Comparison of ENCODE assay signal across 8 mouse cellular contexts in the genomic region with DNA sequence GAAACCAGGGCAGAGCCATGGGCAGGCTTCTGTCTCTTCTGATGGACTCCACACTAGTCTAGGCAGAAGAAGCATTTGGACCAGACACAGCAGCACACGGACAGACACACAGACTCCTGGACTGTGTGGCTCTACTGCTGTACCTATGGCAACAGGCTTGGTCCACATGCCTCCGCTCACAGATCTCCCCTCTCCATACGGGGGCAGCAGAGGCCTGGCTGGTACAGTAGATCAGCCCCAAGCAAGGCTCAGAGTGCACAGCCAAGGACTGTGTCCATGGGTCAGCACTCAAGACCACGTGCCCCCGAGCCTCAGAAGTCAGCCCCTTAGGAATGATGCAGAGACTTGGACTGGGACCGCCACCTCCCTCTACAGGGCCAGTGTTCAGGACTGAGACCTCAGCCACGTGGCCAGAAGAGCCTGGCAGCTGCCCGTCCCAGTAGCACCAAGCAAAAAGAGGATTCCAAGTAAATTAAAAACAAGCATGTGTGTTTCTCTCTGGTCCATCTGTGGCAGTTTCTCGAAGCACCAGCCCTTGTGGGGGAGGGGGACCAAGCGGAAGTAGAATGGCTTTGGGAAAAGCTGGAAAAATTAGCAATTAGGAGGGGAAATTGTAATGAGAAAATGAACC.
A peak's percentile ranks its signal among the peaks of the same experiment; 100 is the strongest.
DNase-seq lines count a peak whose midpoint lies in the region; ATAC-seq and TF ChIP-seq lines count a peak whose summit lies in the region.
"Had no signal": no experiment of that assay in that cellular context is flagged by ENCODE, and none has a peak within 500 bp of the region (broad histone marks: within the 10 kb centered on the region; RNA-seq: fewer than 3 reads in every experiment).

No protein-coding gene starts in this region.

- ATAC-seq in forebrain, embryonic 16.5 days, result peak; percentile 81
- ATAC-seq in liver, embryonic 14.5 days (ENCODE audit: insufficient read depth), result no peak
- no peak for ATAC-seq in neural tube, embryonic 15.5 days (ENCODE audit: low FRiP score)

- H3K9me3 ChIP-seq in forebrain, embryonic 16.5 days (ENCODE audit: control insufficient read depth, low read length), result no peaks in the 10 kb centered on the region
- H3K9me3 ChIP-seq in liver, embryonic 14.5 days (ENCODE audit: control insufficient read depth, low read length), result no peaks in the 10 kb centered on the region
- H3K9me3 ChIP-seq in neural tube, embryonic 15.5 days (replicated peaks), result no peaks in the 10 kb centered on the region

- TF ChIP-seq CTCF in left cerebral cortex, adult 2 months (IDR thresholded peaks at IDR 0.05), result peak; percentile 30
- peak; percentile 31; the same call in 1 of the 2 replicates for TF ChIP-seq CTCF in liver, embryonic 14.5 days (IDR thresholded peaks at IDR 0.05; ENCODE audit: low read depth)

- no peak for TF ChIP-seq EP300 in liver, embryonic 14.5 days (IDR thresholded peaks at IDR 0.05; ENCODE audit: low read depth)

- H3K36me3 ChIP-seq in forebrain, embryonic 16.5 days (ENCODE audit: control insufficient read depth, insufficient read depth), result no peaks in the 10 kb centered on the region
- H3K36me3 ChIP-seq in liver, embryonic 14.5 days (replicated peaks; ENCODE audit: control insufficient read depth, insufficient read depth, low read depth), result no peaks in the 10 kb centered on the region
- no peaks in the 10 kb centered on the region for H3K36me3 ChIP-seq in neural tube, embryonic 15.5 days

- H3K4me1 ChIP-seq in forebrain, embryonic 16.5 days (replicated peaks; ENCODE audit: control insufficient read depth, insufficient read depth, low read length), result peaks cover 11% of the 10 kb centered on the region
- no peaks in the 10 kb centered on the region for H3K4me1 ChIP-seq in liver, embryonic 14.5 days (replicated peaks; ENCODE audit: control insufficient read depth in 2 of 2, insufficient read depth in 2 of 2, low read length in 1 of 2)
- H3K4me1 ChIP-seq in neural tube, embryonic 15.5 days, result 0 out of 2 replicates have a peak, but pooled peaks cover 2% of the 10 kb centered on the region

- no peak overlapping the region for H3K4me3 ChIP-seq in left cerebral cortex, adult 2 months
- H3K4me3 ChIP-seq in forebrain, embryonic 16.5 days (replicated peaks; ENCODE audit: low read length), result no peak overlapping the region
- no peak overlapping the region for H3K4me3 ChIP-seq in liver, embryonic 14.5 days (ENCODE audit: insufficient read depth in 1 of 2, low read depth in 2 of 2, low read length in 2 of 2)
- no peak overlapping the region for H3K4me3 ChIP-seq in neural tube, embryonic 15.5 days (replicated peaks)

- DNase-seq in left cerebral cortex, adult 2 months (ENCODE audit: extremely low spot score in 1 of 2, low spot score in 2 of 2), result no peak
- no peak for DNase-seq in left cerebral cortex, postnatal 36 days (ENCODE audit: low spot score in 2 of 2)
- peak; percentile 39 for DNase-seq in brain, embryonic 18.5 days (ENCODE audit: low read depth, low spot score)
- no peak for DNase-seq in liver, embryonic 14.5 days (ENCODE audit: low read depth in 3 of 3, low spot score in 3 of 3)
- DNase-seq in thymus, postnatal 0 days (ENCODE audit: low spot score), result no peak
- DNase-seq: heart, postnatal 4 days had no signal

- H3K9ac ChIP-seq in forebrain, embryonic 16.5 days (replicated peaks; ENCODE audit: low read depth, low read length), result no peak overlapping the region
- H3K9ac ChIP-seq in liver, embryonic 14.5 days (replicated peaks), result no peak overlapping the region
- H3K9ac ChIP-seq in neural tube, embryonic 15.5 days (replicated peaks), result no peak overlapping the region

- no peak overlapping the region for H3K27ac ChIP-seq in left cerebral cortex, adult 2 months
- H3K27ac ChIP-seq in forebrain, embryonic 16.5 days (ENCODE audit: low read length), result peak overlapping the region; percentile 80
- H3K27ac ChIP-seq in liver, embryonic 14.5 days, result no peak overlapping the region
- H3K27ac ChIP-seq in neural tube, embryonic 15.5 days (replicated peaks), result no peak overlapping the region

- intact Hi-C loops in left cerebral cortex, adult 2 months (cut with DNase I), result no loop called here
- intact Hi-C loops in left cerebral cortex, postnatal 36 days (cut with DNase I), result no loop called here

- 53% methylated on average over 10 of the region's 10 CpGs for WGBS in forebrain, embryonic 16.5 days
- 59% methylated on average over 10 of the region's 10 CpGs for WGBS in liver, embryonic 14.5 days (ENCODE audit: insufficient replicate concordance)
- WGBS in neural tube, embryonic 15.5 days, result 78% methylated on average over 10 of the region's 10 CpGs

- H3K27me3 ChIP-seq in forebrain, embryonic 16.5 days (replicated peaks; ENCODE audit: control insufficient read depth, insufficient read depth, low read length), result no peaks in the 10 kb centered on the region
- no peaks in the 10 kb centered on the region for H3K27me3 ChIP-seq in liver, embryonic 14.5 days (ENCODE audit: control insufficient read depth, insufficient read depth, low read length)
- no peaks in the 10 kb centered on the region for H3K27me3 ChIP-seq in neural tube, embryonic 15.5 days (replicated peaks)

- no peak overlapping the region for H3K4me2 ChIP-seq in forebrain, embryonic 16.5 days (ENCODE audit: low read length)
- H3K4me2 ChIP-seq in liver, embryonic 14.5 days (ENCODE audit: low read depth), result no peak overlapping the region
- no peak overlapping the region for H3K4me2 ChIP-seq in neural tube, embryonic 15.5 days
